Mouse (Mus musculus) right cerebral cortex, postnatal 4 days (tissue): Measurements from ENCODE around the gene Gamt.

Experiments
- DNase-seq: peaks from one replicate; pipeline ENCODE4 v3.0.0-alpha.2; 2022

Gamt gene

DNA sequence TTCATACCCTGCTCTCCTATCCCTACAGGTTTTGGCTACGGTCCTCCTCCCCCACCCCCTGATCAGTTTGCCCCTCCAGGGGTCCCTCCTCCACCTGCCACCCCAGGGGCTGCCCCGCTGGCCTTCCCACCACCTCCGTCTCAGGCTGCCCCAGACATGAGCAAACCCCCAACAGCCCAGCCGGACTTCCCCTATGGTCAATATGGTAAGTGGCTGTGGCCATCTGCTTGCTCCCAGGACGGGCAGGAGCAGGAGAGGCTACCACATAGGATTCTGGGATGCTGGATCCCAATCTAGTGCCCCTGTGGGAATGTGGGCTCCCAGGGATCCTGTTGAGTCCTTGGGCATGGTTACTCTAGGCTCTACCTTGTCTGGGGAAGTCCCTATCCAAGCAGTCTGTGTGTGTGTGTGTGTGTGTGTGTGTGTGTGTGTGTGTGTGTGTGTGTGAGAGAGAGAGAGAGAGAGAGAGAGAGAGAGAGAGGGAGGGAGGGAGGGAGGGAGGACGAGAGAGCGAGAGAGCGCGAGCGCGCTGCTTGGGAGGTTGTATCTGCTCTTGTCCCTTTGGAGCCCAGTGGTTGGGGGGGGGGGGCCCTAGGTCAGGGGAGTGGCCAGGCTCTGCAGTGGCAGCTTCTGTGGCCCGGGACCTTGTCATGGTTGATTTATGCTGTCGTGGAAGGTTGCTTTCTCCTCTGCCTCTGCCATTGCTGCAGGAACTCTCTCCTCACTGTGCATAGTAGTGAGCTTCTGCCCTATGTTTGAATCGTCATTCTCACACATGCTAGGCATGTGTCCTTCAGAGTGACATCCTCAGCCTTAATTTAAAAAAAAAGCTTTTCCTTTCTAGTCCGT, 24.6 kb upstream of the Gamt start:
- DNase-seq, result no peak

DNA sequence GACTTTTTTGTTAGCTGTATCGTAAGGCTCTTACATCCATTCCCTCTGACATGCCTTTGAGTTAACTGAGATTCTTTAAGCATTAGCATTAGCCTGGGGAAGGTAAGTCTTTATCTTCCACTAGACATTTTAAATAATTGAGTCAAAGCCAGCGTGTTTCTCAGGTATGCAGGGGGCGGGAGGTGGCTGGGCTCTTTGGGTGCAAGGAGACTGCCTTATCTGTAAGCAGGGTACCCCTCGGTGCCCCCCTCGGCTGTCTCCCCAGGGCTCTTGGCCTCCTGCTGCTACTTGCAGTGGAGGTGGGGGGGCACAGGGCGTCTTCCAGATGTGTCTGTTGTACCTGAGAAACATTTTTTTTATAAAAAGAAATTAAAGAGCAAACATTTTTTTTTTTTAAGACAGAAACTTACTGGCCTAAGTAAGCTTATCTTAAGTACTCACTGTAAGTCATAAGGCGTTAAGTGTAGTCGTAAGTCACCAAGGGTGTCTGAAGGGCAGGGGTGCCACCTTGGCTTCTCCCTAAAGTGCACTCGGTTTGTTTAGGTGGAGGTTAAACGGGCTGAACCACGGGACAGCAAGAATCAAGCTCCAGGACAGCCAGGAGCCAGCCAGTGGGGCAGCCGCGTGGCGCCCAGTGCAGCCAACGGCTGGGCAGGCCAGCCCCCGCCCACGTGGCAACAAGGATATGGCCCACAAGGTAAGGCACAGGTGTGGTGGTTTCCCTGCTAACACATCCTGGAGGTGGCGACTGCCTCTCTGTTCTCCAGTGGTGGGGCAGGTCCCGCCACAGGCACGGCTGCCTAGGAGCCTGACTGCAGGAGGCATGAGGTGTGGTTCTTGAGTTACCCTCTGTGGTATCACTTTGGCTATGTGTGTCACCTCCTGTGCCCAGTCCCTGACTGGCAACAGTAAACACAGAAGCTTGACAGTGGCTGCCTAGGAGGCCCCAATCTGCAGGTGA, 21.9 kb upstream of the Gamt start:
- DNase-seq, result no peak

DNA sequence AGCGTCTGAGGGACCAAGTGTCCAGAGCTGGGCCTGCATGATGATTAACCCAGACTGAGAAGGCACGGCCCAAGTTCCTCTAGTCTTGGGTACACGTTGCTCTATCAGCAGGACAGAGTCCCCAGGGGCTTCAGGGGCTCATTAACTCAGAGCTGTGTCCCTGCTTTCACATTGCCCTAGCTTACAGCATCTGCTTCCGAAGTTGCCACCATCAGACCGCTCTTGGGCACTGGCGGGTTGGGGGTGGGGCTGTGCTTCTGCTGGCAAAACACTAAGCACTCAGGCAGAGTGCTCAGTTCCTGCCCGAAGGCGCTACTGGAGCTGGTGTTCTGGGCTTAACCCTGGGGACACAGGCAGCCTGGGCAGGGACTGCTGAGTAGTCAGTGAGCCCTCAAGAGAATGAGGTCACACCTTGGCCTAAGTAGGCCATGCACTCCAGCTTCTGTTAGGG, 21.1 kb upstream of the Gamt start:
- DNase-seq, result no peak

DNA sequence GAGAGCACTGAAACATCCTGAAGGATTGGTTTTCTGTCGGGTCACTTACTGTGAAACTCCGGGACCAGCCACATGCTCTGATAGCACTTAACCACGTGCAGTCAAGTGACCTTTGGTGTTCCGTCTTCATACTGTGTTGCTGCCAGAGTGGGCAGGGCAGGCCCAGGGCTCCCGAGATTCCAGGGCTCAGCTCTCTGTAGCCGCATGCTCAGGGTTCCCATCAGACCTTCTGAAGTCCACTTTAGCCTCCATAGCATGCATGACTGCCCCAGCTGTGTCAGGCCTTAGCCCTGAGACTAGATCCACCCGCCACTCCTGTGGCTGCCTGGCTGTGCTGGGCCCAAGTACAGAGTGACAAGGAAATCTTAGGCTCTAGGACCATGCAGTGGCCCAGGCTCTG, 20.5 kb upstream of the Gamt start:
- no peak for DNase-seq

DNA sequence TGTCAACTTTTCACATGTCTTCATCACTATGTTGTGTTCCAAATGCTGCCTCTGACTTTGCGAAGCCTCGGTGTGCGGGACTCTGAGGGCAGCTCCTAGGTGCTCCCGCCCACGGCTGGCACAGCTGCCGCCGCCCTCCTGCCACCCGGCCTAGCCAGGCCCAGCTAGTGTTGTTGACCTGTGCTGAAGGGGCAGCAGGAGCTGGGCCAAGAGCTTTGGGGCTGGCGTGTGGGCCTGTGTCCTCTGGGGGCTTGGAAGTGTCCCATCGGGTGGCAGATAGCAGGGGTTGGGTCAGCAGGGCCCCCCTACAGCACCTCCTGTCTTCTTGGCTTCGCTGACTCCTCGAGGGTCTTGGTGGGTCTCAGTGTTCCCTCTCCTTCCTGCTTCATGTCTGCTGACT, 18.5 kb upstream of the Gamt start:
- DNase-seq, result no peak

DNA sequence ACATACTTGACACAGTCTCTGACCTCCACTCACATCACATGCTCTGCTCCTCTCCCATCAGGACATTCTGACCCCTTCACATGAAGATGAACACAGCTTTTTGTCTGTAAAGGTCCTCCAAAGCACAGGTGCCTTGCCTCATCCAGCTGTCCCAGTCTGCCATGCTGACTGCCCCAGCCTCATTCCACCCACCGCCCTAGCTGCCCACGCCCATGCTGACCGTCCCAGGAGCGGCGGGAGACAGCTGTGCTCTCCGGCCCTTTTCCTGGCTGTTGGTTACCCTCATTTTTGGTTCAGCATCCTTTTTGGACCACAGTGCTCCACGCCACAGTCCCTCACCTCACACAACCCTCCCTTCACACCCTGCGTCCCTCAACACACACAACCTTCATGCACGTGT, 17.6 kb upstream of the Gamt start:
- no peak for DNase-seq

DNA sequence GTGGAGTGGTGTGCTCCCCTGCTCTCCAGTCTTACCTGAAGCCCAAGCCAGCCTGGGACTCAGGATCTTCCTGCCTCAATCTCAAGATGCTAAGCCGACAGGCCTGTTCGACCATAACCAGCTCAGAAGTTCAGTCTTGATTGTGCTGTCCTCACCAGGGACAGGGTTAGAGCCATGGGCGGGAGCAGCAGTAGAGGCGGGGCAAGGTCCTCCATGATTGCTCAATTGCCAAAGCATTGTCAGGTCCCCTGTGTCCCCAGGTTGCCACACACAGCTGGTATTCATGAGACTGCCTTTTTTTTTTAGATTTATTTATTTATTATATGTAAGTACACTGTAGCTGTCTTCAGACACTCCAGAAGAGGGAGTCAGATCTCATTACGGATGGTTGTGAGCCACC, 15.4 kb upstream of the Gamt start:
- no peak for DNase-seq

DNA sequence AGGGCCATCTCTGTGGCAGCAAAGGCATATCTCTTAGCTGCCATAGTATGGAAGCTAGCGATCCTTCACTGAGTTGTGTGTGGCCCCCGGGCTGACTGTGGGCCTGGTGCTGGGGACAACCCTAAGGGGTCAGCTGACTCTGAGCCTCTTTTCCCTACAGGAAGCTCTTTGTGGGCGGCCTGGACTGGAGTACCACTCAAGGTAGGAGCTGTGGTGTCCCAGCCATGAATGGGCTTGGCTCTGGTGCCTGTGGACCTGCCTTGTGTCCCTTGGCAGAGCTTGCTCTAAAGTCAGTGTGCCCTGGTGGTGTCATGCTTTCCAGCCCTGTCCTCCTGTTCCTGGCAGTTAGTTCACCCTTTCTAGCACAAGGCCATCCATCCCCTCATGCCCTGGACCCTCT, 13.0 kb upstream of the Gamt start:
- no peak for DNase-seq

DNA sequence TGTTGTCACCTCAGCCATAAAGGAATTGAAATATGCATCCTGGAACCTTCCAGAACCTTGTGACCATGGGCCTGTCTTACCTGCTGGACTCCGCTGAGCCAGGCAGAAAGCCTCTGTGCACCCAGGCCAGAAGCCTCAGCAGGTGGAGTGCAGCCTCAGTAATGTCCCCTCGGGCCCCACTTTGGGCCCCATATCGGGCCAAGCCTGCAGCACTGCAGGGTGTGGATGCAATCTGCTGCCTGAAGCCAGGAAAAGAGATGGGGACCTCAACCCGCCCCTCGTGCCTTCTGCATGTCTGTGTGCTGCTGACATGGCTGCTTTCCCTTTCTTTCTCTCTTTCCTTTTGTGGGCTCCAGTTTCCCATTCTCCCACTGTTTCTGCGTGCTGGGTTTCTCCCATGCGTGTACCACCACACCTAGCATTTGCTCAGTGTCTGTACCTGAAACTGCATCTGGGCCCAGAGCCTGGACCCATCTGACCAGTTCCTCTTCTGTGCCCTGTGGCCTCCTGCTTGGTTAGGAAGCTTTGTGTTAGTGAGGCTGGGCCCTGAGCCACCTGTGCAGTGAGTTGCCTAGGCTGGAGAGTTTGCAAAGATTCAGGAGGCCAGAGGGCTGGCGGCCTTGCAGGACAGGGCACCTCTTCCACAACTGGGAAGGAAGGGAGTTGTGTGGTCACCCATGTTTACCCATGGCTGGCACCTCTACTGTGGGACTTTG, 11.2 kb upstream of the Gamt start:
- DNase-seq, result no peak

DNA sequence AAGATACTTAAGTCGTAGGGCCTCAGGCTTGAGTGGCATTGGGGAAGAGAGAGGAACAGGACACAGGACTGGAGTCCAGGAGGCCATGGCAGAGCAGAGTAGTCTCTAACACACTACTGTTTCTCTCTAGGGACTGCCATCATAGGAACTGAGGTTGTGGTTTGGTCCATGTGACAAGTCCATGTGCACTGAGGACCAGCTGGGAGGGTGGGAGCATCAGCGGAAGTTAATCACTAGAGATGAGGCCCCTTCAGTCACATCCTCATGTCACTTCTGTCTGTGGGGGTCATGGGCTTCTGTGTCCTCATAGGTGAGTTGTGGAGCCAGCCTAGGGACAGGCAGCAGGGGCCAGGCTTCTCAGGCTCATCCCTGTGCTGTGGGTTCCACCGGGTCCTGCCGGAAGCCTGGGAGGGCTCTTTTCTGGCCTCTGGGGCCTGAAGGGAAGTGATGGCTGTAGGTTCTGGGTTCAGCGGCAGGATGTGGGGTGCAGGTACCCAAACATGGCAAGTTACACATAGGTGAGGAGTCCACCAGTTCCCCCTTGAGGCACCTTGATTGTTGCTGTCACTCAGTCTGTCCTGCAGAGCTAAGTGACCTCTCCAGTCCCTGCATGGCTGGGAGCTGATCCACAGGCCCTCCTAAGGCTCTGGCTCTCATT, 10.5 kb upstream of the Gamt start:
- no peak for DNase-seq

DNA sequence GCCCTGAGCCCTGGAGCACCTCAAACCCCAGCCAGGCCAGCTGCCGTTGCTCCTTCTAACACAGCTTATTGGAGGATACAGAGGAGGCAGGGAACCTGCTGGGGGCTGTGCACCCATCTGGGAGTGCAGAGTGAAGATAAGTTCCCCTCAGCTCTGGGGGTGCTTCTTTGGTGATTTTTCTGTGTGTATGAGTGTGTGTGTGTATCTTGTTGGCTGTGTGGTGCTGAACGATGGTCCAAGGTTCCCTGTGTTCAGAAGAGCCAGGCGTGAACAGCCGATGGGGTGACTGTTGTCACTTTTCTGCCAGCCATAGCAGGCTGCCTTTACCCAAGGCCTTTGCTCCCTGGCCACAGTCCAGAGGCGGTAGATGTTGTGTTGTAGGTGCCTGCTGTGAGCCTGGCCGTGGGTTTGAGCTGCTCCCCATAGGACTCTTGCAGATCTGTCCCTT, 9.9 kb upstream of the Gamt start:
- no peak for DNase-seq

DNA sequence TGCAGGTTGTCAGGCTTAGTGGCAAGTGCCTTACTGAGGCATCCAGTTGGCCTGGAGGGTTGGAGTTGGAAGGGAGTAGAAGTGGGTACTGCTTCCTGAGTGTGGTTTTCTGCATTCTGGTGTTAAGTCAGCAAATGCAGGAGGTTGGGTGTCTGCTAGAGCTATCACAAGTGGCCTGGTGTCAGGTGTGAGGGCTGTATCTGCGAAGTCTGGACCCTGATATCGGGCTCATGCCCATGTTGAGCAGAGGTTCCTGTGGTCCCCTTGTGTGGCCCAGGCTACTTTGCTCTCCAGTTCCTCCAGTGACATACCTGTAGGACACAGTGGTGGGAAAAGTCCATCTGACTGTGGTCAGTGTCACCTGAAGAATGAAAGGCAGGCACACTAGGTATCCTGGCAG, 9.3 kb upstream of the Gamt start:
- DNase-seq, result no peak

DNA sequence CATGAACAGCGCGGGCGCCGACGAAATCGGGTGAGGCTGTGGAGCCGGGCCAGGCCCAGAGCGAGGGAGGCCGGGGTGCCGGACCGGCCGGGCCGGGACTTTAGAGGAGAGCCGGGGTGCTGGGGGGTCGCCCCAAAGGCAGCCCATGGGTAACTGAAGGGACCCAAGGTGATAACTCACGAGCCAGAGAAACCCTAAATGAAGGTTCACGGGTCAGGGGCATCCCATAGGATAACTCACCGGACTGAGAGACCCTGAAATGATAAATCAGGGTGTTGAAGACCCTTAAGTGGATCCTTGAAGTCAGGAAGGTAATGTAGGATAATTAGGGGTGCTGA, 4.3 kb upstream of the Gamt start:
- no peak for DNase-seq

DNA sequence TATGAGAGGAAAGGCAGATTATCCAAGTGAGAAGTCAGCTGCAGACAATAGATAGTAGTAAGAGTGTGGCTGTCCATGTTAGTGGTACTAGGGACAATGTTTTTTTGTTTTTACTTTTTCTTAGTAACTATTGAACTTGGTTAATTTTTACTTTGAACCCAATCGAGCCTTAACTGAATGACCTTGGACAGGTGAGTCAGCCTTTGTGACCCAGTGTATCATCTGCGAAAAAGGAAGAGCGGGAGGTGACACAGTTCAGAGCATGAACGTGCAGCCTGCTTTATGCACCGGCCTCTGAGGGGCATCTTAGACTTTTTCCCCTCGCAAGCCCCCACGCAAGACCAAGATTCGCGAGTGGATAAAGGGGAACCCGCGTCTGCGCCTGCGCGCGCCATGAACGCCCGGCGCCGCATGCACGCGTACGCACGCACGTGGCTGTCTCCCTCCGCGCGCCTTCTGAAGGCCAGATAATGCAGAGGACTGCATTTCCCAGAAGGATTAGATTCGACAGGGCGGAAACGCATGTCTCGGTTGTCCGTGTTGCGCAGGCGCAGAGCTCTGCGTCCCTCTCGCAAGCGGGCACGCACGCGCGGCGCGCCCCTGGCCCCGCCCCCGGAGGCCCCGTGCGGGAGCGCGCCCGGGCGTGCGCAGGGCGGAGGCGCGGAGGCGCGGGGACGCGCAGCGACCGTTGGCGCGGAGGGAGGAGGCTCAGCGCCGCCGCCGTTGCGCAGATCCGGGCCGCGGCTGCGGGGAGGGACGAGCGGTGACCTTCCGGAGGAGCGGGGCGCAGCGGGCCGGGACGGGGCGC, 3.7 kb upstream of the Gamt start:
- peak; percentile 99 for DNase-seq

DNA sequence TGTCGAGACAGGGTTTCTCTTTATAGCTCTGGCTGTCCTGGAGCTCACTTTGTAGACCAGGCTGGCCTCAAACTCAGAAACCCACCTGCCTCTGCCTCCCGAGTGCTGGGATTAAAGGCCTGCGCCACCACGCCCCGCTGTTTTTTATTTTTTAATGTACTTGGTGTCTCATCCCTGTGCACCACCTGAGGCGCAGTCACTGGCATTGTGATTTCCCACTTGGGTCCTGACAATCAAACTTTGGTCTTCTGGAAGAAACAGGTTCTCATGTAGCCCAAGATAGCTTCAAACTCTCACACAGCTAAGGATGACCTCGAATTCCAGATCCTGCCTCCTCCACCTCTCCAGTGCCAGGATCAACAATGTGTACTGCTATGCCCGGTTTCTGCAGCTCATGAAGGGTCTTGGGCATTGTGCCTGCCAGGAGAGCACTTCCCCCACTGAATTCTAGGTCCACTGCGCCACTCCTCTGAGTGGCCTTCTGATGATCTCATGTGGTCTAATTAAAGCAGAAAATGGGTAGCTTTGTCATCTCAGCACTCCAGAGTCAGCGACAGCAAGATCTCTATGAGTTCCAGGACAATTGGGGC, 2.1 kb upstream of the Gamt start:
- DNase-seq, result no peak

DNA sequence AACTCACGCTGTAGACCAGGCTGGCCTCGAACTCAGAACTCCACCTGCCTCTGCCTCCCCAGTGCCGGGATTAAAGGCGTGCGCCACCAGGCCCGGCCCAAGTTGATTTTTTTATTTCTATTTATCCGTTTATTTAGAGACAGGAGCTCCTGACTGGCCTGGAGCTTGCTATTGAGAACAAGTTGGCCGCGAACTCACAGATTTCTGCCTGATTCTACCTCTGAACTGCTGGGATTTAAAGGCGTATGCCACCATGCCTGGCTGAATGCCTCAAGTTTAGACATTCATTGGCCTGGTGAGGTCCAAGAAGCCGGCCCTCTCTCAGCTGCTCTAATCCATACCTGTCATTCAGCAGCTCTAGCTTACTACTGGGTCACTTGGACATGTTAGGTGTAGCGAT, 1.4 kb upstream of the Gamt start:
- no peak for DNase-seq

DNA sequence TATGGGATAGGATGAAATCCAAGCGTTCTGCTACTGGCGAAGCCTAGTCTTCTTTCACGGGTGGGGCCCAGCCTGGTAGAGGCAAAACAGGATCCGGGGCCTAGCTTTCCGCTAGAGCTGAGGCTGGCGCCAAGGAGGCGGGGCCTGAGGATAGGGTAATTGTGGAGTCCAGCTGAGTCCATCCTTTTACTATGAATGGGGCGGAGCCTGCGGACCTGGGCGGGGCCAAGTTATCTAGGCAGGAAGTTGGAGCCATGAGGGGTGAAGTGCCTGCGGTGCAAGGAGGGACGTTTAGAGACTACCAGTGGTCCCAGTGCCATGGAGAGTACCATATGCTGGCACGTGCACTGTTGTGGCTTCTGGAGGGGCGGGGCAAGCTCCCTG, 765 bp upstream of the Gamt start:
- DNase-seq, result peak; percentile 84

DNA sequence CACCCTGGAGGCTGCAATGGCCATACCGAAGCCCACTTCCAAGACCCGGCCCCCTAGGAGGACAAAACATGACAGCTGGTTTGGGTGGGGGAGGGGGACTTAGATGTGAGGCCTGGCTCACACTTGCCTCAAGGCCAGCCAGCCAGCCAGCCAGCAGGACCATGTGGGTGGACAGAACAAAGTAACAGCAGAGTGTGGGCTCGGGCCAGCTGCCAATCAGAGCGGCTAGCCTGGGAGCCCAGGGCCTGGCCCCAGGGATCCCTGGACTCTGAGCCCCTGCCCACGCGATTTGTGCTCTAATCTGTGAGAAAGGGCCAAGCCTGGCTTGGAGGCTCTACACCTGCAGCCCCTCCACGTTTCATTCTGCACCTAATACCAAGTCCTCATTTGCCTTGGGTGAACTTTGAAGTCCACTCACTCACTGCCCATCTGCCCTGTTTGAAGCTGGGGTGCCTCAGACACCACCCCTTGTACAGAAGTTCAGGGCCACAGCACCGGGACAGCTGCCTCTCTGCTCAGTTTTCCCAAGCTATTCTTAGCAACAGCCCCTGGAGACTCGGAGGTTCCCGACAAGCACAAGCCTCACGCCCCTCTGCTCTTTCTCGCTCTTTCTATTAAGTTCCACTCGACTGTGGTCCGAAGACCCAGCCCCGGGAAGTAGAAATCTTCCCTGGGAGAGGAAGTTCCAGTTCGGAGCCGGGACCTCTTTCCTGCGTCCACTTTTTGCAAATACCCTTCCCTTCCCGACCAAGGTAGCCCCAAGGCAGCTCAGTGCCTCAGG, 761 bp downstream of the Gamt start:
- peak; percentile 70 for DNase-seq

DNA sequence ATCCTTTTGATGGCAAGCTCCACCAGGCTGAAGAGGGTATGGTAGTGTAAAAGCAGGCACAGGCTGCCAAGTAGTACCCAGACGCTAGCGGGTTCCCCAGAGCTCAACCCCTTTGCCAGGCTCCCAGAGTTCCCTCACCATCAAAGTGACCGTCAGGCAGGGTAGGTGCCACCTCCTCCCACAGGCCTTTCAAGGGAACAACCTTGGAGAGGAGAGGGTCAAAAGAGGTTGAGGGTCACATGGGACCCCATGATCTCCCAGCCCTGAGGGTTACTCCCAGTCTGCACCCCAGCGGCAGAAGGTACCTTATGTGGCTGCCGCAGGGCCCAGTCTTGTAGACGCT, 1.4 kb downstream of the Gamt start:
- no peak for DNase-seq

DNA sequence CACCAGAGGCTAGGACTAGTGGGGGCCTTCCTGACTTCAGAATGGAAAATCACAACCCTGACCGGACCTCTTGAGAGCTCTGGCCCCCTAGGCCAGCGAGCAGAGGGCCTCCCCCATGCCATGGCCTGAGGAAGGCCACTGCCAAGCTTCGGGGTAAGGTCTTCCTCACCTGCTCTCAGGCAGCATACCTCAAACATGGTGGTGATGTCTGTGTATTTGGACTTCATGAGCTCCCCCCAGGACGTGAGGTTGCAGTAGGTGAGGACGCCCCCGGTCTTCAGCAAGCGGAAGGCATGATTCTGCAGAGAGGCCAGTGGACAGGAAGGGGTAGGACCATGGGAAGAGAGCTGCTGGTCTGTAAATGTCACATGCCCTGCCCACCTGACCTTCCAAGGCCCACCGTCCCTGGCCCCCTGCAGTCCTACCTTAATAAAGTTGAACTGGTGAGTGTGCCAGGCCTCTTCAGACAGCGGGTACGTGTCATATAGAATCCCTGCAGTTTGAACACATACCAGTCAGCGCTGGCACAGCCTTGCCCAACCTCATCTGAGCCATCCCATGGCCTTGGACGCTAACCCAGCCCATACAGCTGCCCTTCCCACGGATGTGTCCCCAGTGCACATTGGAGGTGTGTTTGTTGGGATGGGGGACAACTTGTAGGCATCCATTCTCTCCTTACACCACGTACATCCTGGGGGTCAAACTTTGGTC, 1.9 kb downstream of the Gamt start:
- no peak for DNase-seq
